Mouse (Mus musculus) E14TG2a.4 (cell line): ENCODE results near the gene Serpina10.

ENCODE experiments used
- CTCF ChIP-seq: conservative IDR thresholded peaks from 2 replicates; pipeline ENCODE4 v1.5.1; 2014; ENCODE audit warnings: low read length
- NANOG ChIP-seq: IDR thresholded peaks from 2 replicates; pipeline ENCODE4 v1.6.1; 2014; ENCODE audit warnings: borderline replicate concordance, low read length, mixed read lengths

DNA sequence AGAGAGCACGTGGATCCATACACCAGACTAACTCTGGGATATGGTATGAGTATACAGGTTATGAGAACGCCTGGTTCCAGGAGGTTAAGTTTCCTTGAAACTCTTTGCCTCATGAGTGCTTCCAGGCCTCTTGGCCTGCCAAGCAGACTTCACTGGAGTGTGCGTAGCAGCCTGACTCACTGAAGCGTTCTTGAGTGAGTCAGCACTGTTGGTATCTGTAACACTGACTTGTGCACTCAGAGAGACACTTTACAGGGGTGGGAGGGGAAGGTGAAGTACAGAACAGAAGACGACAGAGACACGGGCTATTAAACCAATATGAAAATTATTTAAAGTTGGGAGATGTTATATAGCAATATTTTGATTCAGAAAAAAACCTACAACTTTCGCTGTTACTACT lies 66.1 kb downstream of the Serpina10 start:
- TF ChIP-seq CTCF, result no peak
- no peak for TF ChIP-seq NANOG
